Mouse (Mus musculus) neural tube, embryonic 15.5 days (tissue): ENCODE data around the gene Gnat2. TPM values are rescaled to one million over a fixed set of nuclear protein-coding genes. Genes with fewer than 3 reads are reported as not detected.
A peak's percentile ranks its signal among the peaks of the same experiment; 100 is the strongest.

Source experiments
- ATAC-seq: fragments of 200-750 bp; cut with Nextera tagmentation; 2 replicates; pipeline ENCODE4 v1.8.0; 2017; ENCODE audit warnings: mild to moderate bottlenecking, moderate TSS enrichment, moderate library complexity; ENCODE audit not compliant: low FRiP score
- H3K27ac ChIP-seq: fragments of 300-500 bp; sonication (generic); replicated peaks from 2 replicates; pipeline ENCODE4 v1.5.1; 2015; ENCODE audit warnings: mild to moderate bottlenecking, inconsistent platforms
- H3K27me3 ChIP-seq: fragments of 300-500 bp; sonication (generic); replicated peaks from 2 replicates; pipeline ENCODE4 v1.6.1; 2015; ENCODE audit warnings: inconsistent platforms
- H3K36me3 ChIP-seq: fragments of 300-500 bp; sonication (generic); 2 replicates; pipeline ENCODE4 v1.6.1; 2015; ENCODE audit warnings: inconsistent platforms
- H3K4me1 ChIP-seq: fragments of 300-500 bp; sonication (generic); 2 replicates; pipeline ENCODE4 v1.6.1; 2015; ENCODE audit warnings: inconsistent platforms
- H3K4me2 ChIP-seq: fragments of 300-500 bp; sonication (generic); 2 replicates; pipeline ENCODE4 v1.6.1; 2015; ENCODE audit warnings: inconsistent platforms, mild to moderate bottlenecking, moderate library complexity
- H3K4me3 ChIP-seq: fragments of 300-500 bp; sonication (generic); replicated peaks from 2 replicates; pipeline ENCODE4 v1.5.1; 2015; ENCODE audit warnings: mild to moderate bottlenecking, inconsistent platforms
- H3K9ac ChIP-seq: fragments of 300-500 bp; sonication (generic); replicated peaks from 2 replicates; pipeline ENCODE4 v1.6.1; 2015; ENCODE audit warnings: mild to moderate bottlenecking, inconsistent platforms
- H3K9me3 ChIP-seq: fragments of 300-500 bp; sonication (generic); replicated peaks from 2 replicates; pipeline ENCODE4 v1.6.1; 2016; ENCODE audit warnings: inconsistent platforms
- WGBS: fragments of 180-500 bp; shearing (Covaris S2); methylation state at CpG from one replicate; pipeline ENCODE4 v1.1.7; 2015; ENCODE audit warnings: mixed read lengths; 5-methylcytosine and 5-hydroxymethylcytosine counted together
- polyA plus RNA-seq: library from polyadenylated mRNA; unstranded; fragments of >200 nt; fragmentation: Nextera tagmentation; extraction: Ambion mirVana; gene quantifications from 2 replicates; pipeline ENCODE4 v1.2.1, GENCODE M21; 2015

Gene Gnat2
- polyA plus RNA-seq, 1 experiment from 2014 or later = 0.13 TPM

GRCm38 (mm10) chr3:108069231-108069870, 23.2 kb upstream of the Gnat2 start:
- no peak overlapping the region for H3K4me3 ChIP-seq
- no peak overlapping the region for H3K27ac ChIP-seq
- H3K36me3 ChIP-seq = peaks cover 7% of the 10 kb centered on the region
- H3K27me3 ChIP-seq = no peaks in the 10 kb centered on the region
- H3K4me2 ChIP-seq = no peak overlapping the region
- no peak for ATAC-seq
- 74% methylated on average over 13 of the region's 13 CpGs for WGBS
- no peak overlapping the region for H3K9ac ChIP-seq
- no peaks in the 10 kb centered on the region for H3K9me3 ChIP-seq
- H3K4me1 ChIP-seq = peaks cover 10% of the 10 kb centered on the region; the same call in 1 of the 2 replicates

DNA sequence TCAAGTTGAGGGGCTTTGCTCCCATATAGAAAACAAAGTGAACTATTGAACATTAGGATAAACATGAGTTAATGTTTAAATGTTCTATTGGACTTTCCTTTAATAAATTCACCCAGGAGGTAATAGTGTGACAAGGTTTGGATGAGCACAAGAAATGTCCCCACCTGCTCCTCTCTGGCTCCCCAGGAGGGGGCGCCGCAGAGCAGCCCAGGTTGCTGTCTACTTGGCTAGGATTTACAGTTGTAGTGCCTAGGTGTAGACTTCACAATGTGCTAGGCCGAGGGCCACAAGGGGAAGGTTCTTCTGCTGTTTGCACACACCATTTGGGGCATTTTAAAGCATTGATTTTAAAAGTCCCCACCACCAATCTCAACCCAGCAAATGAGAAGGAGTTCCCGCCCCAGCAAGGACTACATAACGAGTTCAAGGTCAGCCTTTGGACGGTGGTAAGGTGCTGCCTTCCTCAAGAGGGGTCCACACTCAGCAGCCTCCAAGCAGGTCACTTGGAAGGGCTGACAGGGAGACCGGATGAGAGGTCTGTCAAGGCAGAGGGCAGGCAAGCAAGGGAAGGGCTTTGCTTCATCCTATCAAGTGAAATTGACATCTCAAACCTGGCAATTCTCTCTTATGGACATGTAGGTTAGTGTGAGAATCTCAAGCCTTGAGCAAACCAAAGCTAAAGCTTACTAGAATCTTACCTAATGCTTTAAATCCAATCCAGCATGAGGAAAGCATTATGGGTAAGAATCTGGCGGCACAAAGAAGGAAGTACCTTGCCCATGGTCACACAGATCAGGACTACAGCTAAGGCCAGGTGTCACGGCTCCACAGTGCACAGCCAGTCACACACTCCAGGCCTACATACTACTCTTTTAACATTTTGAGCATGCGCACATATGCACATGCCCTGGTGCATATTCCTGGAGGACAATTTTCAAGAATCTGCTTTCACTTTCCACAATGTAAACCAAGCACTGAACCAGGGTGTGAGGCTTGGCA, 22.0 kb upstream of the Gnat2 start:
- Histone ChIP-seq H3K27ac (no peak overlapping the region), H3K9ac (no peak overlapping the region), H3K4me3 (no peak overlapping the region), H3K4me2 (no peak overlapping the region), H3K4me1 (peaks cover 10% of the 10 kb centered on the region; the same call in 1 of the 2 replicates), H3K36me3 (peaks cover 20% of the 10 kb centered on the region), H3K27me3 (no peaks in the 10 kb centered on the region), H3K9me3 (no peaks in the 10 kb centered on the region)
- WGBS = 69% methylated on average over 10 of the region's 10 CpGs
- ATAC-seq = no peak

DNA sequence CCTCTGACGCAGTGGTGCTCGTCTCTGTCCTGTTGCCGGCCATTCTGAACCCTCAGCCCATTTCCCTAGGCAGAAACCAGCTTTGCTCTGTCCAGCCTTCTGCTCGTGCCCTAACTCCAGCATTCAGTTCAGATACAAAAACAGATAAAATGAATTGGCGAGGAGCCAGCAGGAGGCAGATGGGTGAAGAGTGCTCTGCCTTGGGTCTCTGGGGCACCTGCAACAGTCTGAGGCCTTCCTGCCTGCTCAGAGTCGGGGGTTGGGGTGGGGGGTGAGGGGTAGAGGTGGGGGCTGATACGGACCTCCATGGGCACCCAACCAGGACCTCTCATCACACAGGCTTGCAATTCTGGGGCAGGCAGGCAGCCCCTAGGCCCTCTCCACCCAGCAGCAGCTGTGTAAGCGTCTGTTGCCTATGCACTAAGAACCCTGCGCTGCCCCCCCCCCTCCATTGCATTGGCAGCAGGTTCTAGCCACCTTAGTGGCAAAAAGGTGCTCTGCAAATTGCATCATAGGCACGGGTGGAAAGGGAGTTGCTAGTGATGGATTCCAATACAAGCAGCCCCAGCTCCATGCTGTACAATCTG, 19.5 kb upstream of the Gnat2 start:
- H3K27me3 ChIP-seq = no peaks in the 10 kb centered on the region
- no peaks in the 10 kb centered on the region for H3K9me3 ChIP-seq
- H3K36me3 ChIP-seq = peaks cover 42% of the 10 kb centered on the region
- no peak overlapping the region for H3K27ac ChIP-seq
- H3K4me1 ChIP-seq = peaks cover 10% of the 10 kb centered on the region; the same call in 1 of the 2 replicates
- H3K4me3 ChIP-seq = no peak overlapping the region
- H3K4me2 ChIP-seq = no peak overlapping the region
- H3K9ac ChIP-seq = no peak overlapping the region
- ATAC-seq = no peak
- WGBS = 66% methylated on average over 10 of the region's 10 CpGs

DNA sequence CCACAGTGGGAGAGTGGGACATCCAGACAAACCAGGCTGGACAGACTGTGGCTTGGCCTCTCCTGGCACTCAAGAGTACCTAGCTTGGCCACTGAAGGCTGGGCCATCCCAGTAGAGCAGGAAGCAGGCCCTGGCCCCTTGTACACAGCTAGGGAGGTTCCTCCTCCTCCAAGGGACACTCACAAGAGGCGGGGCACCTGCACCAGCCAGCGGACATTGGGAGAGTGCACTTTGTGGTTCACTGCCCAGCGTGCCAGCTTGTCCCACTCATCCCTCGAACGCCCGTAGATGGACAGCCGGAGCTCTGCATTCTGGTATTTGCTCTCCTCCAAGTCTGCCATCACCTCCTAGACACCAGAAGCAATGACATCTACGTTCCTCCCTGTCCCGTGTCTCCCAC, 15.8 kb upstream of the Gnat2 start:
- H3K36me3 ChIP-seq = peaks cover 64% of the 10 kb centered on the region
- H3K4me1 ChIP-seq = peaks cover 13% of the 10 kb centered on the region
- ATAC-seq = no peak
- H3K27ac ChIP-seq = no peak overlapping the region
- no peaks in the 10 kb centered on the region for H3K27me3 ChIP-seq
- H3K9me3 ChIP-seq = no peaks in the 10 kb centered on the region
- WGBS = 97% methylated on average over 9 of the region's 9 CpGs
- no peak overlapping the region for H3K4me2 ChIP-seq
- no peak overlapping the region for H3K9ac ChIP-seq
- H3K4me3 ChIP-seq = no peak overlapping the region

DNA sequence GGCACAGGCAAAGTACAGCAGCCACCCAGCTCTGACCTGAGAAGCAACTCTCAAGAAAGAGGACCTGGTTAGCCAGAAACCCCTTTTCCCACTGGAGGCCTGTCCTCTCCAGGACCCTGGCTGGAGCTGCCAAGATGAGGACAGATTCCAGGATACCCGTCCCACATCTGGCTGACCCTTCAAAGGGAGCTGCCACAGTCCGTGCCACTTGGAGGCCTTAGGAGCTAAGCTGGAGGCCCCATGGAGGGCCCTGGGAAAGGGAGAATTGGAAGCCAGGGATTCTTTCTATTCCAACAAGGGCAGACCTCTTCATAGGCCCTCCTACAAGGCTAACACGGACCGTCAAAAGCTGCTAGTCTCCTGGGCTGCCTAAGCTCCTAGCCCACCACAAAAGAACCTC, 10.9 kb upstream of the Gnat2 start:
- no peak overlapping the region for H3K9ac ChIP-seq
- H3K4me2 ChIP-seq = peak overlapping the region; percentile 26
- no peaks in the 10 kb centered on the region for H3K27me3 ChIP-seq
- no peak overlapping the region for H3K4me3 ChIP-seq
- ATAC-seq = no peak
- H3K27ac ChIP-seq = no peak overlapping the region; the same call in 1 of the 2 replicates
- 59% methylated on average over 4 of the region's 4 CpGs for WGBS
- H3K9me3 ChIP-seq = no peaks in the 10 kb centered on the region
- peaks cover 50% of the 10 kb centered on the region for H3K4me1 ChIP-seq
- H3K36me3 ChIP-seq = peaks cover 35% of the 10 kb centered on the region

- ATAC-seq = no peak
Measured at GRCm38 (mm10) chr3:108082251-108082875, 10.2 kb upstream of the Gnat2 start.

GRCm38 (mm10) chr3:108083161-108083560, 9.4 kb upstream of the Gnat2 start:
- H3K4me1 ChIP-seq = peaks cover 53% of the 10 kb centered on the region
- no peaks in the 10 kb centered on the region for H3K27me3 ChIP-seq
- H3K9me3 ChIP-seq = no peaks in the 10 kb centered on the region
- no peak for ATAC-seq
- no peak overlapping the region for H3K9ac ChIP-seq
- 86% methylated on average over 2 of the region's 2 CpGs for WGBS
- H3K4me2 ChIP-seq = 0 out of 2 replicates have a peak overlapping the region, but pooled peaks have one; percentile 26
- H3K27ac ChIP-seq = no peak overlapping the region
- peaks cover 23% of the 10 kb centered on the region for H3K36me3 ChIP-seq
- no peak overlapping the region for H3K4me3 ChIP-seq

More at GRCm38 (mm10) chr3:108082251-108082875, 10.2 kb upstream of the Gnat2 start:
- Histone ChIP-seq H3K27ac (0 out of 2 replicates have a peak overlapping the region, but pooled peaks have one; percentile 15), H3K27me3 (no peaks in the 10 kb centered on the region), H3K4me2 (peak overlapping the region; percentile 26), H3K9ac (0 out of 2 replicates have a peak overlapping the region, but pooled peaks have one; percentile 23), H3K9me3 (no peaks in the 10 kb centered on the region), H3K4me1 (peaks cover 53% of the 10 kb centered on the region), H3K4me3 (no peak overlapping the region), H3K36me3 (peaks cover 28% of the 10 kb centered on the region)
- WGBS = 74% methylated on average over 1 of the region's 1 CpGs

DNA sequence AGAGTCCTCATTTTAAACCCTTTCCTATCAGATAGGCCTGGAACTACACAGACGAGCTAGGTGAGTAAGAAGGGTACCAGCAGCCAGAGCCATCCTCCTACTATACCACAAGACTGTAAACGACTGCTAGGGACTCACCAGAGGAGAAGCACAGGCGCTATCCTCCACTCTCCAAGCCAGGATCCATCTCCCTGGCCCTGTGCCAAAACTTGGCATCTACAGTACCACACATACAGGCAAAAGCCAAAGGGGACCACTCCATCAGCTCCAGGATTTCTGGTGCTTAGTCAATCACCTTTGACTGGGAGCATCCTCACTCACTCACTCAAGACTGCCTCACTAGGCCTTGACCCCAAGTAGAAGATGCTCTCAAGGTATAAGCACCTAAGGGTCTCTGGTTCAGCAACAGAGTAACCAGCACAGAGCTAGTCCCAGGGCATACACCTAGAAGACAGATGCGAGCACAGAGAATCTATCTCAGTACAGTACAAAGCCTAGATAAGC, 8.6 kb upstream of the Gnat2 start:
- Histone ChIP-seq H3K4me3 (peak overlapping the region; percentile 56), H3K27me3 (no peaks in the 10 kb centered on the region), H3K9ac (0 out of 2 replicates have a peak overlapping the region, but pooled peaks have one; percentile 70), H3K9me3 (no peaks in the 10 kb centered on the region), H3K27ac (no peak overlapping the region), H3K36me3 (peaks cover 16% of the 10 kb centered on the region), H3K4me1 (peaks cover 53% of the 10 kb centered on the region), H3K4me2 (peak overlapping the region; percentile 100)
- ATAC-seq = no peak
- WGBS = 64% methylated on average over 4 of the region's 4 CpGs

DNA sequence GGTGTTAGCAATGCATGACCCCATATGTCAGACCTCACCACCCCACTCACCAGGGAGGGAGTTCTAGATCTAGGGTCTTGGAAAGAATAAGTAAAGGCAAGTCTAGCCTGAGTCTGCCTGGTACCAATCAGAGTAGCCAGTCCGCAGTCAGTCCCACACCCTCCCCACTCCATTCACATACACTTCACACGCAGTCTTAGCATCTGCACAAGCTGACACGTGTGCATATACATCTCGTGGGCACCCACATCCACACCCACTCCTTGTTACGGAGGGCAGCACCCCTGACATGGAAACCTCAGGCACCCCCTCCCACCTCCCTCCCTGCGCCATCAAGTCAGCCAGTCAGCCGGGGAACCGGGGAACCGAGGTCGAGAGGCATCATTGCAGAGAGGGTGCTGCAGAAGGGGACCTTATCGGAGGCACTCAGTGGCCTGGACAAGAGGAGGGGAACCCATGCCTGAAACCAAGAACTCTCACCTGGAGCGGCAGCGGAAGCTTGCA, 7.8 kb upstream of the Gnat2 start:
- peak overlapping the region; percentile 56 for H3K4me3 ChIP-seq
- 11% methylated on average over 13 of the region's 13 CpGs for WGBS
- peak; percentile 65 for ATAC-seq
- H3K9ac ChIP-seq = peak overlapping the region; percentile 70
- no peaks in the 10 kb centered on the region for H3K9me3 ChIP-seq
- H3K36me3 ChIP-seq = peaks cover 11% of the 10 kb centered on the region; the same call in 1 of the 2 replicates
- H3K4me1 ChIP-seq = peaks cover 53% of the 10 kb centered on the region
- peak overlapping the region; percentile 83 for H3K27ac ChIP-seq
- no peaks in the 10 kb centered on the region for H3K27me3 ChIP-seq
- H3K4me2 ChIP-seq = peak overlapping the region; percentile 100

DNA sequence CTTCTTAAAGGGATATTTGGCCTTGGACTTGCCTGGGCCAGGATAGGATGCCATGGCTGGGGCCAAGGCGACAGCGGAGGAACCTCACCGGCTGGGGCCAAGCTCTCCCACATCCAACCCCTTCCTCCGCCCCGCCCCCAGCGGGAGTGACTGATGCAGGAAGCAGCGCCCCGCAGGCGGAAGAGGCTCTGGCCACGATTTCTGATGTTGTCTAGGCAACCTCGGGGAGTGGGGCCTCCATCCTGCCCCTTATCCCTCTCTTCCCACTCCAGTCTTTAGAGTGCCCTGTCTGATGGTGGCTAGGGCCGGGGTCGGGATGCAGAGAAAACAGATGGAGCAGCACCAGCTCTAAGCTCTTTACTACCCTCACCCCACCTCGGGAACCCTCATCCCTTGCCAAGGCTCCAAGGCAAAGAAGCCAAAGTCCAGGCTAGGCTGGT, 7.3 kb upstream of the Gnat2 start:
- Histone ChIP-seq H3K4me1 (peaks cover 53% of the 10 kb centered on the region), H3K9ac (peak overlapping the region; percentile 70), H3K27me3 (no peaks in the 10 kb centered on the region), H3K9me3 (no peaks in the 10 kb centered on the region), H3K36me3 (peaks cover 7% of the 10 kb centered on the region; the same call in 1 of the 2 replicates), H3K4me2 (peak overlapping the region; percentile 100), H3K27ac (peak overlapping the region; percentile 83), H3K4me3 (peak overlapping the region; percentile 56)
- peak; percentile 89 for ATAC-seq
- under 1% methylated on average over 14 of the region's 14 CpGs for WGBS
